Mouse (Mus musculus): ENCODE measurements around the gene Arl4d. TPM values are rescaled to one million over a fixed set of nuclear protein-coding genes. Genes with fewer than 3 reads are reported as not detected.
A peak's percentile ranks its signal among the peaks of the same experiment; 100 is the strongest.

Gene Arl4d
- polyA plus RNA-seq, 1 experiment from 2014 or later: 4.3 TPM

- WGBS: 2% methylated on average over 20 of the region's 20 CpGs
- Histone ChIP-seq H3K4me1 (peaks cover 34% of the 10 kb centered on the region), H3K4me3 (peak overlapping the region; percentile 49)
Measured at GRCm38 (mm10) chr11:101695906-101696661, 30.7 kb downstream of the Arl4d start.

GRCm38 (mm10) chr11:101697156-101697861, 32.0 kb downstream of the Arl4d start:
- no peaks in the 10 kb centered on the region for H3K27me3 ChIP-seq (ENCODE audit: low read depth, poor library complexity, severe bottlenecking)
- WGBS: 92% methylated on average over 9 of the region's 9 CpGs
- peak overlapping the region; percentile 92 for H3K27ac ChIP-seq (replicated peaks)
- no peak for DNase-seq (ENCODE audit: low spot score)
- no peak overlapping the region for H3K4me3 ChIP-seq
- H3K36me3 ChIP-seq: no peaks in the 10 kb centered on the region
- H3K4me1 ChIP-seq: peaks cover 34% of the 10 kb centered on the region
- H3K9me3 ChIP-seq (replicated peaks): no peaks in the 10 kb centered on the region; the same call in 1 of the 2 replicates

More at GRCm38 (mm10) chr11:101695906-101696661, 30.7 kb downstream of the Arl4d start:
- Histone ChIP-seq H3K9me3 (replicated peaks) (no peaks in the 10 kb centered on the region; the same call in 1 of the 2 replicates), H3K27ac (replicated peaks) (peak overlapping the region; percentile 92), H3K27me3 (ENCODE audit: low read depth, poor library complexity, severe bottlenecking) (no peaks in the 10 kb centered on the region), H3K36me3 (no peaks in the 10 kb centered on the region)
- peak; percentile 70 for DNase-seq (ENCODE audit: low spot score)

GRCm38 (mm10) chr11:101698114-101698513, 32.8 kb downstream of the Arl4d start:
- Histone ChIP-seq H3K9me3 (replicated peaks) (no peaks in the 10 kb centered on the region; the same call in 1 of the 2 replicates), H3K27ac (replicated peaks) (no peak overlapping the region), H3K27me3 (ENCODE audit: low read depth, poor library complexity, severe bottlenecking) (no peaks in the 10 kb centered on the region), H3K36me3 (no peaks in the 10 kb centered on the region), H3K4me1 (peaks cover 34% of the 10 kb centered on the region), H3K4me3 (no peak overlapping the region)
- DNase-seq (ENCODE audit: low spot score): no peak

GRCm38 (mm10) chr11:101699556-101699955, 34.2 kb downstream of the Arl4d start:
- H3K36me3 ChIP-seq: no peaks in the 10 kb centered on the region
- no peak overlapping the region for H3K27ac ChIP-seq (replicated peaks)
- no peaks in the 10 kb centered on the region; the same call in 1 of the 2 replicates for H3K9me3 ChIP-seq (replicated peaks)
- WGBS: 95% methylated on average over 1 of the region's 1 CpGs
- no peaks in the 10 kb centered on the region for H3K27me3 ChIP-seq (ENCODE audit: low read depth, poor library complexity, severe bottlenecking)
- DNase-seq (ENCODE audit: low spot score): no peak
- H3K4me1 ChIP-seq: peaks cover 34% of the 10 kb centered on the region
- H3K4me3 ChIP-seq: no peak overlapping the region

- peaks cover 34% of the 10 kb centered on the region for H3K4me1 ChIP-seq
- no peaks in the 10 kb centered on the region for H3K36me3 ChIP-seq
- H3K4me3 ChIP-seq: no peak overlapping the region
- DNase-seq (ENCODE audit: low spot score): no peak
- H3K27ac ChIP-seq (replicated peaks): no peak overlapping the region
- H3K9me3 ChIP-seq (replicated peaks): no peaks in the 10 kb centered on the region; the same call in 1 of the 2 replicates
- no peaks in the 10 kb centered on the region for H3K27me3 ChIP-seq (ENCODE audit: low read depth, poor library complexity, severe bottlenecking)
- 73% methylated on average over 7 of the region's 7 CpGs for WGBS
Measured at GRCm38 (mm10) chr11:101699991-101700390, 34.6 kb downstream of the Arl4d start.

- H3K4me1 ChIP-seq: peaks cover 30% of the 10 kb centered on the region
- no peaks in the 10 kb centered on the region; the same call in 1 of the 2 replicates for H3K9me3 ChIP-seq (replicated peaks)
- H3K36me3 ChIP-seq: no peaks in the 10 kb centered on the region
- no peak for DNase-seq (ENCODE audit: low spot score)
- H3K27me3 ChIP-seq (ENCODE audit: low read depth, poor library complexity, severe bottlenecking): no peaks in the 10 kb centered on the region
- WGBS: 60% methylated on average over 12 of the region's 12 CpGs
- H3K27ac ChIP-seq (replicated peaks): no peak overlapping the region
- no peak overlapping the region for H3K4me3 ChIP-seq
Measured at GRCm38 (mm10) chr11:101700446-101700845, 35.1 kb downstream of the Arl4d start.

- no peak overlapping the region for H3K27ac ChIP-seq (replicated peaks)
- H3K36me3 ChIP-seq: no peaks in the 10 kb centered on the region
- 82% methylated on average over 5 of the region's 5 CpGs for WGBS
- H3K4me1 ChIP-seq: peaks cover 15% of the 10 kb centered on the region
- no peaks in the 10 kb centered on the region for H3K9me3 ChIP-seq (replicated peaks)
- no peaks in the 10 kb centered on the region for H3K27me3 ChIP-seq (ENCODE audit: low read depth, poor library complexity, severe bottlenecking)
- H3K4me3 ChIP-seq: no peak overlapping the region
- no peak for DNase-seq (ENCODE audit: low spot score)
Measured at GRCm38 (mm10) chr11:101704081-101704480, 38.7 kb downstream of the Arl4d start.

- H3K36me3 ChIP-seq: no peaks in the 10 kb centered on the region
- WGBS: 87% methylated on average over 10 of the region's 10 CpGs
- H3K27ac ChIP-seq (replicated peaks): no peak overlapping the region
- no peak overlapping the region for H3K4me3 ChIP-seq
- no peak for DNase-seq (ENCODE audit: low spot score)
- H3K27me3 ChIP-seq (ENCODE audit: low read depth, poor library complexity, severe bottlenecking): no peaks in the 10 kb centered on the region
- no peaks in the 10 kb centered on the region for H3K9me3 ChIP-seq (replicated peaks)
- H3K4me1 ChIP-seq: 0 out of 2 replicates have a peak, but pooled peaks cover 5% of the 10 kb centered on the region
Measured at GRCm38 (mm10) chr11:101706764-101707448, 41.6 kb downstream of the Arl4d start.

- no peak for DNase-seq (ENCODE audit: low spot score)
- H3K4me3 ChIP-seq: no peak overlapping the region
- H3K9me3 ChIP-seq (replicated peaks): no peaks in the 10 kb centered on the region
- no peaks in the 10 kb centered on the region for H3K27me3 ChIP-seq (ENCODE audit: low read depth, poor library complexity, severe bottlenecking)
- no peaks in the 10 kb centered on the region for H3K36me3 ChIP-seq
- H3K27ac ChIP-seq (replicated peaks): no peak overlapping the region
- H3K4me1 ChIP-seq: 0 out of 2 replicates have a peak, but pooled peaks cover 5% of the 10 kb centered on the region
- WGBS: 66% methylated on average over 5 of the region's 5 CpGs
Measured at GRCm38 (mm10) chr11:101708482-101708881, 43.1 kb downstream of the Arl4d start.

- Histone ChIP-seq H3K27me3 (ENCODE audit: low read depth, poor library complexity, severe bottlenecking) (no peaks in the 10 kb centered on the region), H3K27ac (replicated peaks) (no peak overlapping the region), H3K36me3 (no peaks in the 10 kb centered on the region), H3K4me3 (no peak overlapping the region), H3K9me3 (replicated peaks) (no peaks in the 10 kb centered on the region), H3K4me1 (no peaks in the 10 kb centered on the region)
- no peak for DNase-seq (ENCODE audit: low spot score)
- 86% methylated on average over 9 of the region's 9 CpGs for WGBS
Measured at GRCm38 (mm10) chr11:101712811-101713210, 47.5 kb downstream of the Arl4d start.

GRCm38 (mm10) chr11:101714012-101714411, 48.7 kb downstream of the Arl4d start:
- H3K27ac ChIP-seq (replicated peaks): no peak overlapping the region
- 87% methylated on average over 7 of the region's 7 CpGs for WGBS
- DNase-seq (ENCODE audit: low spot score): no peak

More at GRCm38 (mm10) chr11:101714012-101714411, 48.7 kb downstream of the Arl4d start:
- Histone ChIP-seq H3K36me3 (no peaks in the 10 kb centered on the region), H3K9me3 (replicated peaks) (no peaks in the 10 kb centered on the region), H3K4me3 (no peak overlapping the region), H3K4me1 (peaks cover 7% of the 10 kb centered on the region), H3K27me3 (ENCODE audit: low read depth, poor library complexity, severe bottlenecking) (no peaks in the 10 kb centered on the region)

Data from midbrain, embryonic 10.5 days (tissue).